Mouse (Mus musculus) lung, postnatal 25 days (tissue): Measurements from ENCODE around the gene Prr7.

Experiments
- DNase-seq: peaks from one replicate; pipeline ENCODE4 v3.0.0; 2022; ENCODE audit warnings: low spot score

Gene Prr7

DNA sequence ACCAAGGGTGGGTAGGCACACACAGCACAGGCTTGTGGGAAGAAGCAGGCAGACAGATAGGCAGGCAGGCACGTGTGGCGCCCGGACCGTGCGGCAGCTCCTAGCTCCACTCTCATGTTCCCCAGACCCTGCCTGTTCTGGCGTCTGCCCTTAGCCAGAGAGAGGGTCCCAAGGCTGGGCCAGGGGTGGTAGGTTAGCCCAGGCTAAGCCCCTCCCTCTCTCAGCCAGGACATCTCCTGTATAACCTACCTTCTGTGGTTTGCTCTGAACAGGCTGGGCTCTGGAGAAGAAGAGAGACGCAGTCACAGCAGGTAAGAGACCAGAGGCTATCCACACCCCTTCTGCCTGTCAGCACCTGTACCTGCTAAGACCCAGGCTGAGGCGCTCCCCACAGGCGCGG is 44.5 kb downstream of the Prr7 start:
- DNase-seq = no peak

DNA sequence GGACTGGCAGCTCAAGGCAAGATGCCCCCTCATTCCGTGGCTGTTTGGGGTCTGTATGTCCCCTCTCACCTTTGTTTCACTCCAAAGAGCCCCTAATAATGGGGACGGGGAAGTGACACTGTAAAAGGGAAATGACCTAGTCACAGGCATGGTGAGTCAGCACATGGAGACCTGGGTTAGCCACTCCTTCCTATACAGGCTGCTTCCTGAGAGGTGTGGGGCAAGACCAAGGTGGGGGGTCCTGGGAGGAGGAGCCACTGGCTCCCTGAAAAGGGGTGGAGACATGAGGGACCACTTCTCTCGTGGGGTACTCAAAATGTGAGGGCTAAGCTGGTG is 46.2 kb downstream of the Prr7 start:
- no peak for DNase-seq

DNA sequence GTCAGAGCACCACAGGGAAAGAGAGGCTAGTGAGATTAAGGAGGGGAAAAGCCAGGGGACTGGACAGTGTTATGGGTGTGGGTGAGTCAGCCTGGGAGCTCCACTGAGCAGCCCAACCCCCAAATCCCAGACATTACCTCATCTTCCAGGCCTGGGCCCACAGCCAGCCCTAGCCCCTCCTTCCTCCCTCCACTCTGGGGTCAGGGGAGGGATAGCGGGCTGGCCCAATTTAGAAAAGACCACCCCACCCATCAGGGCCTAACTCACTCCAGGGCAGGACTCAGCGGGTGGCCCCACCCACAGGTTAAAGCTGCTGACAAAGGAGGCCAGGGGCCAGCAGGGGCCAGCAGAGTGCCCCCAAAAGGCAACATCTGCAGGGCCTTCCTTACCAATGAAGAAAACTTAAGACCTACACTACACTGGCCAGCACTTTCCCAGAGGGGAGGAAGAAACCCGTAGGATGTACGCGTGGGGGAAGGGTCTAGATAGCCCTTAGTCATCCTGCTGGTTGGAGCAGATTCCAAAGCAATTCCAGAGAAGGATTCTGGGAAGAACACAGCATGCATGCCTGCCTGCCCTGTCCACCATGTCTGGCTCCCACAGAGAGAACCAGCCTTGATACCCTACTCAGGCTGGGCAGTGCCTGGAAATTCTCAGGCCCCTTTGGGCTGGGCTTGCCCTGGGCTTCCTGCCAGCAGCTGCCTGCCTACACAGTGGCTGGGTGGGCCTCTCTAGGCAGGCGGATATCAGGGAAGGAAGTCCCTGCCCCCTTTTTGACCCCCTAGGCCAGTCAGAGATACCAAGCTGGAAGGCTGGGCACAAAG is 46.8 kb downstream of the Prr7 start:
- DNase-seq = peak; percentile 84

DNA sequence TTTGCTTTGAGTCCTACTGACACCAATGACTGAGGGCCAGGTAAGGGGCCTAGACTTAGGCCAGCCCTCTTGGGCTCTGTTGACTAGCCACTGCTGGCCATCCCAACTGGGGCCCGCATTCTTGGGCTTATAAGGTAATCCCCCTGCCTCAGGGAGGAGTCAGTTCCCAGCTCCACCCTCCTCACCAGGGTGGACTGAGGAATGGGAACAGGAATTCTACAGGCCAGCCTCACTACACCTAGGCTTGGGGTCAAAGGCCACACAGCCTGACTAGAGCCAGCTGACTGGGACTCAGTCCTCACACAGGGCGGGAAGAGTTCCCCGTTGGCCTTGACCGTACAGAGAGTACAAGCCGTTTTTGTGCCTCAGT is 47.4 kb downstream of the Prr7 start:
- DNase-seq = no peak

DNA sequence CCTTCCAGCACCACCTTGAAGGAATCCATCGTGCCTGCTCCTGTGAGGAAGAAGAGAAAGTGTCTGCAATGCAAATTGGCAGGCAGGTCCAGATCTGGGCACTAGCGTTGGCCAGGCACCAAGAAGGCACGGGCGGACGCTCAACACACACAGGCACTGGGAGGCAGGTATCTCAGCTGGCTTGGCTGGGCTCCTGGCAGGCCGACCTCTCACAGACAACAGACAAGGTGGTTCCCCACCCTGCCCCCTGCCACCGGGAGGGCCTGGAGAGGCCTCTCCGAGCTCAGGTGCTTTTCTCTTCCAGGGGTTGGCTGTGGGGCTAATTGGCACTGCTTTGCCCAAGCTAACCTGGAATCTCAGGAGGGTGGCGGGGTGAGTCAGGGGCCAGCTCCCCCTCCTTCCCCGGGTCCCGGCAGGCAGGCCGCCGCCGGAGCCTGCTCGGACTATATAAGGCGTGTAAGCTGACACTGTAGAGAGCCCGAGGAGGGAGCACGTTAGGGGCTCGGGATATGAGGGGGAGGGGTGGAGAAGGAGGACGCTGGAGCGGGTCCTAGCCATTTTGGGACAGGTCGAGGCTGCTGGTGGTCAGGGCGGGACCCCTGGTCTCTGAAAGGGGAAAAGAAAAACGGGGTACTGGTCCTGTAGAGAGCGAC is 48.4 kb downstream of the Prr7 start:
- DNase-seq = peak; percentile 35

DNA sequence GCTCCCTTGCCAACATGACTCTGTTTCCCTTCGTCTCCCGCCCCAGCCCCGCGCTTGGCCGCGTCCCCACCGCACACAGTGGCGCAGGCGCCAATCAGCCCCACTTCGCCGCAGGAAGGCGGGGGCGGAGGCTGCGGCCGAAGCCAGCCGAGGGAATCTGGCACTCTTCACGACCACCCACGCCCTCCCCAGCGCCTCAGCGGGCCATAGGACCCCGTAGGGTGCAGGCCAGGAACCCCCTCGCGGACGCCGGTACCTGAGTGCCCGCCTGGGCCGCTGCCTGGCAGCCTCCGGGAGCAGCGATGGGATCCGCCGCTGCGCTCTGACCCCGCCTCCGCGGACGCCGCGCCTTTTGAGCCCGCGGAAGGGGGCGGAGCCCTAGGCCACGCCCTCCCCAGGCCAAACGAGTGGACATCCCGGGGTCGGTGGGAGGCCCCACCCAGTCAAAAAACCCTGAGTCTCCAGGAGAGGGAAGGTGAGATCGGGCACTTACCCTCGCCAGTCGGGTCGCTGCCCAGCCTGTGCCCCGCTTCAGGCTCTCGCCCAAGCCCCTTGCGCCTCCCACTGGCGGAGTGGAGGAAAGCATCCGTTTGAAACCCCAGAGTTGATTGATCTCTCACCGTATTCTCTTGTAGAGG is 49.2 kb downstream of the Prr7 start, which contains the start of gene Pdlim7:
TSS of gene Pdlim7 (minus strand) at position 566 of the 638 bp plus-strand sequence.
- peak; percentile 87 for DNase-seq

DNA sequence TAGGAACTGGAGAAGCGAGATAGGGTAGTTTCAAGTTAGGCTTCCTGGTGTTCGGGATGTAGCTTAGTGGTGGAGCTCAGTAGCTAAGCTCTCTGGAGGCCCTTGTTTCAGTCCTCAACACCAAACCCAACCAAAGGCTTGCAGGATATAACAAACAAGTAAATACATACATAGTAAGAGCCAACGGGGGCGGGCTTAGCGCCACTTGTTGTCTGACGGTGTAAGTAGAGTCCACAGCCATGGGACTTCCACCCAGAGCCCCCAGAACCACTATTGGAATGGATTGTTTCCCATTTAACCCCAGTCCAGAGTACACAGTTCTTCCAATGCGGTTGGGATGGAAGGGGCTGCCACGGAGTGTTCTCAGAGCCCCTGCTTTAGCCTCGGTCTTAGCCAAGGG is 49.8 kb downstream of the Prr7 start:
- DNase-seq = no peak

DNA sequence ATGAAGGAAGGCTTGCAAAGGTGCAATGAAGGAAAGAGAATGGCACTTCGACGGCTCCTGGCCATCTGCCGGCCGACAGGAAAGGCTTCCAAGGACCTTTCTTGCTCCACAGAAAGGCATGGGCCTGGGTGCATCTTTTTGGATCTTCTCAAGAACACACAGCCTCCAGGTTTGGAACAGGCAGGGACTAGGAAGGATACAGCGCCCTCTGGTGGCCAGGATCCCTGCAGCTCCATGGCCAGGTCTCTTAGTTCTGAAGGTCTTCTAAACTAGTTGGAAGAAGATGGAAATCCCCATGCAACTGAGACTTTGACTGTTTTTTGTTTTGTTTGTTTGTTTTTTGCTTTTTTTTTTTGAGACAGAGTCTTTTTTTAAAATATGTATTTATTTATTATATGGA is 52.9 kb downstream of the Prr7 start:
- DNase-seq = peak; percentile 87

DNA sequence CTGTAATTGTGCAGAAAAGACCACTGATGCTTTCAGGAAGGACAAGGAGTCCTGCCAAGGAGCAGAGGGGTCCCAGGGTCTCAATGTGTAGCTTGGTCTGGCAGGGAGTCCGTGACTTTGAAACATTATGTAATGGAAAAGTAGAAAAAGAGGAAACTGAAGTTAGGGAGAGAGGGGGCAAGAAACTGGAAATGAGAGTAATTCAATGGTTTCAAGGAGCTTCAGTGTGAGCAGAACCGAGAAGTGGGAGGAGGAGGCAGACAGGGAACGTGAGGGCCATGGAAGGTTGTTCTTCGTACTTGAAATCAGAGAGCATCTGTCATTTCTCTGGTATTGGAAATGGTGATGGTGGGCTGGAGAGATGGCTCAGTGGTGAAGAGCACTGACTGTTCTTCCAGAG is 55.5 kb downstream of the Prr7 start:
- no peak for DNase-seq

DNA sequence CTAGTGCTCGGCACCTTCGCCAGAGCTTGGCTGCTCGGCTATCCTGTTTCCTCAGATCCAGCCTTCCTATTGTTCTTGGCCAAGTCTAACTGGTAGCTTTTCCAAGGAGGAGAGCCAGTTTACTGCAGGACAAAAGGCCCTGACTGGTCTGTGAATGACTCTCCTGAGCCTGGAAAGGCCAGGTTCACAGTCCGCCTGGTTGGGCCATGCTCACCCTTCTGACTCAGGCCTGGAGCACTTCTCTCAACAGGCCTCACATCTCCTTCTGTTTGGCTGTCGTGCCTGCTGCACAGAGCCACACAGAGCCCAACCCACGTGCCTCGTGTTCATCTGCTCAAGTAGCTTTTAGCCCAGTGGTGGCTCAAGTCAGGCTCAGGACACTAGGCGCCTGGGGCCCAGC is 58.7 kb downstream of the Prr7 start:
- DNase-seq = no peak
